Mouse (Mus musculus) CH12F3 (cell line): ENCODE results near the gene Smok2b.
"Not testable (repeated sequence)": the region's sequence is repeated elsewhere in the genome, so short reads cannot be mapped to it uniquely, and the experiment has no call there.

ENCODE experiments used
- in situ Hi-C: fragments of 300-500 bp; cut with MboI; formaldehyde crosslinking; loops from 2 replicates; pipeline ENCODE4 v1.14.3; 2020; ENCODE audit warnings: low sequenced_read_pairs

Gene Smok2b

GRCm38 (mm10) chr17:13229957-13230356 is at the start of gene Smok2b:
TSS of gene Smok2b (plus strand) at chr17:13230257.
- in situ Hi-C loops: not testable (repeated sequence)

DNA sequence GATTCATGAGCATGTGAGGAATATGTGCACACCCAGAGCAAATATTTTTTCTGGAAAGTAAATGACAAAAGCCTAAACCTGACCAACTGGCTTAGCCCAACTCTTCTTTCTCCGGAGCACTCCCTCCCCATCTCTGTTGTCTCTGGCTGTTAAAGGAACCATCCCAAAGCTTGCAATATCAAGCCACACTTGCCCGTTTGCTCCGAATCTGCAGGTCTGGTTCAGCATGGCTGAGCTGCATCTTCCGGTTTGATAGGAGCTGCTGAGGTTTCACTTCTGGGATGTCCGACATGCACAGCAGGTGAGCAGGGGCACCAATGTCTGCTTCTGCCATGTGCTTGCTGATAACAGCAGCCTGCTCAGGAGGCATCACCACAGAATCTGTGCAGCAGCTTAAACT is 49.6 kb upstream of the Smok2b start:
- in situ Hi-C loops: loop anchor here (10.0 kb wide), 1 partner anchor 364 kb away; no protein-coding TSS in a partner anchor

GRCm38 (mm10) chr17:13182712-13183111 is 47.3 kb upstream of the Smok2b start:
- in situ Hi-C loops: loop anchor here (10.0 kb wide), 1 partner anchor 362 kb away; no protein-coding TSS in a partner anchor

GRCm38 (mm10) chr17:13184514-13184913 is 45.5 kb upstream of the Smok2b start:
- in situ Hi-C loops: loop anchor here (10.0 kb wide), 1 partner anchor 360 kb away; no protein-coding TSS in a partner anchor

GRCm38 (mm10) chr17:13186541-13186940 is 43.5 kb upstream of the Smok2b start:
- in situ Hi-C loops: loop anchor here (10.0 kb wide), 1 partner anchor 358 kb away; no protein-coding TSS in a partner anchor

DNA sequence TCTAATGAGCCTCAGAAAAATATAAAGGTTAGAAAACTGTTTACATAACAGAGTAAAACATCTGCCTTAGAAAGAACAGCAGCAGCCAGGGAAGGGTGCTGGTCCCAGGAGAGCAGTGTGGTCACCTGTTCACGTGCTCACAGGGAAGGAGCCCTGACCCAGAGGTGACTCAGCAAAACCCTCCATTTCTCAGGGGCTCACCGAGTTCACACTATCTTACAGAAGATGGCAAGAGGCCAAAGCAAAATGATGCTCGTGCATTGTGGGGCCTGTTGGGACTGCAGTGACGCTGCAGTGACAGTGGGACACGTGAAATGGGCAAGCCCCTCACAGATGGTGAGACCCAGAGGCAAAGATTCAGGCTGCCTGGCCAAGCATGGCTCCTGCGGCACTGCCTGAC is 42.4 kb upstream of the Smok2b start:
- in situ Hi-C loops: loop anchor here (10.0 kb wide), 1 partner anchor 357 kb away; no protein-coding TSS in a partner anchor

- in situ Hi-C loops: loop anchor here (10.0 kb wide), 1 partner anchor 356 kb away; no protein-coding TSS in a partner anchor
These were observed 41.2 kb upstream of the Smok2b start for GRCm38 (mm10) chr17:13188846-13189245.

DNA sequence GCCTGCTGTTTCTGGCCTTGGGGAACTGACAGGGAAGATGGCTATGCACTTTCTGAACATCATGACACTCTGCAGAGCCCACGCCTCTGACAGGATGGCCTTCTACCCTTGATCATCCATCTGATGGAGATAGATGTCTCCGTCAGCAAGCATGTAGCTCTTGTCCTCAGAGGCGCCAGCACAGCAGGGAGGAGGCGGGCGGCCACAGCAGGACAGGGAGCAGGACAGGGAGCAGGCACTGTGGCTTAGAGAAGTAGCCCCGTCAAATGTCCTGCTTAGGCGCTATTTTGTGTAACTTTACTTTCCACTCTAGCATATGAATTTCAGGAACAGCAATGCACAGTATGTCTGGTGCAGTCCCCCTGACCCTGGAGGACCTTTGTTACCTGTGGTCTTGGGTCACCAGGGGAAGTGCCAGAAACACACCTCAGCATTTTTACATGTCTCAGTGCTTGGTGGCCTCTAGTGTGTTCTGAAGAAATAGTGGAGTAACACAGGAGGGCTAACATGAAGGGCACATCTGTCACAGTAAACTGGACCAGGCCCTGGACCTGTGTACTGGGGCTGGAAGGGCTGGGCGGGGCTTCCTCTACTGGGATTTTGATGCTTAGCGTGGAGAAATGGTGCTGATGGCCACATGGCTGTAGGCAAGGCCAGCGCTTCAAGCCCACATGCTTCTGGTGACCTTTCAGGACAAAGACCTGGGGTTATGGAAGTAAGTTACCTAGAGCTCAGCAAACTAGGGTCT is 39.0 kb upstream of the Smok2b start:
- in situ Hi-C loops: not testable (repeated sequence)

DNA sequence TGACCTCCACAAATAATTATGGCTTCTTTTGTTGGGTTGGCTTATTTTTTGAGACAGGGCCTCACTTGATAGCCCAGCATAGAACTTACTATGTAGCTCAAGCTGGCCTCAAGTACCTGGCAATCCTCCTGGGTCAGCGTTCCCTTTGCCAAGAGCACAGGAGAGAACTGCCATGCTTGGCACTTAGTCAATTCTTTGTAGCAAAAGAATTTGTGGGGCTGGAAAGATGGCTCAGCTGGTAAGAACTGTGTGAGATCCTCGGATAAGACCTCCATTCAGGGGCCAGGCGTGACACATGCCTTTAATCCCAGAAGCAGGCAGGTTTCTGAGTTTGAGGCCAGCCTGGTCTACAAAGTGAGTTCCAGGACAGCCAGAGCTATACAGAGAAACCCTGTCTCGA is 33.6 kb upstream of the Smok2b start:
- in situ Hi-C loops: not testable (repeated sequence)

- in situ Hi-C loops: not testable (repeated sequence)
These were observed 31.2 kb upstream of the Smok2b start for GRCm38 (mm10) chr17:13198812-13199211.

DNA sequence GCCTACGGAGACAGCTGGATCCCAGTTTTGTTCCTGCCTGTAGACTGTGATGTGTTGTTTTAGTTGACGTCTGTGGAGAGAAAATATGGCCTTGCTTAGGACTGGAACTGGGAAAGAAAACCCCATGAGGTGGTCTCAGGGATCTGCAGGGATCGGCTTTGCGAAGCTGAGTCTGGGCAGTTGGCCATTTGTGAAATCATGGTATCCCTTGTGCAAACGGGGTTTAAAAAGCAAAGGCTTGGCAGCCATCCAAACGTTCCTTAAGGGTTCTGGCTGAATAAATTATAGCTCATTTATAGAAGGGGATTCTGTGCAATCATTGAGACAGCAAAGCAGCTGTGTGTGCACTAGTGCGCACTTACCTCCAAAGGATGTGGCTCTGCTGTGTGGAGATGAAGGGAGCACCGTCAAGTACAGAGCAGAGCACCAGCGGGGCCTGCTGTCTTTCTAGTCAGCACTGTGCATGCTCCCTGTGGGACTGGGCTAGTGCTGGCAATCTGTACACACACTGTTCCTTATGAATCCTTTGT is 30.1 kb upstream of the Smok2b start:
- in situ Hi-C loops: not testable (repeated sequence)

DNA sequence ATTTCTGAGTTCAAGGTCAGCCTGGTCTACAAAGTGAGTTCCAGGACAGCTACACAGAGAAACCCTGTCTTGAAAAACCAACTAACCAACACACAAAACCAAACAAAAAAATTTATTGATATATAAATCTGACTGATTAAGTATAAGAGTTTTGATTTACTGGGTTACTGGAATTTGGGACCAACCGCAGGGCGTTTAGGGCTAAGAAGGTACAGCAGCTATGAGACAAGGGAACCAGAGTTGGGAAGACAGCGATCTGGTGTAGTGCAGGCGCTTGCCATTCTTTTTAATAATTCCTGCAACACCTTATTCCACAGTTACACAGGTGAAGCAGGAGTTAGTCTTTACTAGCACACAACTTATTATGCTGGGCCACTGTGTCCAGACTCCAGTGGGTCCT is 28.5 kb upstream of the Smok2b start:
- in situ Hi-C loops: not testable (repeated sequence)

DNA sequence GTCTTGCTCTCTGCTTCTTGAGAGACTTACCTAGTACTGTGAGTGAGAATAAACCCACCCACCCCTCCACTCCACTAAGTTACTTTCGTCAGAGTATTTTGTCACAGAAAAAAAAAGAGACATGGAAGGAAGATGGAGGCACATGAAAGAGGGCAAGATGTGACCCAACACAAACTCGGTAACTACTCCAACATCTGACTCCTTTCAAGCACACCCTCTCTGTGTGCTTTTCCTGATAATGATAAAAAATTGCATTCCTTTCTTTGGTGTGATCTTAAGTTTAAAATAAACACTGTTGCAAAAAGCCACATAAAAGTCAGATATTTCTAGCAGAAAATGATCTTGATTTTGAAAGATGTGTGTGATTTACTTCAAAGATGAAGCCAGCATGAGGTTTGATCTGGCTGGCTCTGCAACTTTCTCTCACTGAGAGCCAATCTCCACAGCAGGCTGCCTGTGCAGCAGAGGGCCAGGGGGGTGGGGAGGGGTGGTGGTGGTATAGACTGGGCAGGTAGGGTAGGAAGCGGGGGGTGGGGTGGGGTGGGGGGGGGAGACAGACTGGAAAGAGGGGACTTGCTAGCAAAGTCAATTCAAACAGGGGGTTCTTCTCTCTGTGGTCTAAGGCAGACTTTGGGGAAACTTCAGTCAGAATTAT is 27.5 kb upstream of the Smok2b start:
- in situ Hi-C loops: not testable (repeated sequence)

- in situ Hi-C loops: loop anchor here (5.0 kb wide), 1 partner anchor 307 kb away; no protein-coding TSS in a partner anchor
These were observed 24.8 kb upstream of the Smok2b start for GRCm38 (mm10) chr17:13205247-13205646.

- in situ Hi-C loops: loop anchor here (5.0 kb wide), 1 partner anchor 306 kb away; no protein-coding TSS in a partner anchor
These were observed 23.6 kb upstream of the Smok2b start for GRCm38 (mm10) chr17:13206491-13206890.

- in situ Hi-C loops: loop anchor here (5.0 kb wide), 1 partner anchor 304 kb away; no protein-coding TSS in a partner anchor
These were observed 21.6 kb upstream of the Smok2b start for GRCm38 (mm10) chr17:13208460-13208859.

- in situ Hi-C loops: no loop called here
These were observed 17.8 kb upstream of the Smok2b start for GRCm38 (mm10) chr17:13212136-13212850.

DNA sequence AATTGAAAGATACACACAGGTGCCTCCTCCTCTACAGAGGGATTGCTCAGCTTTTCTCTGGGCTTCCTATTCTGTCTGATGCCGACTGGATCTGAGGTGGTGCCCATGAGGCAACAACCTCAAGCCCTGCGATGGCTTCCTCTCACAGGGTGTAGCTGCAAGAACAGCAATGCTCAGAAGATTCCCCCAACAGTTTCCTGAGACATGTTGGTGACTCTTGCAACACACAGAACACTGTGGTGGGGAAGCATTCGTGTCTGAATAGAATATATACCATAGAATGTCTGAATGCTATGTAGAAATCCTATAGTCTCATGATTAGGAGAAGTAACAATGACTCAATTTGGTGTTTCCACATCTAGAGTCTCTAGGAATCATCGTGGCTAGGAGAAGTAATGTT is 15.9 kb upstream of the Smok2b start:
- in situ Hi-C loops: no loop called here

DNA sequence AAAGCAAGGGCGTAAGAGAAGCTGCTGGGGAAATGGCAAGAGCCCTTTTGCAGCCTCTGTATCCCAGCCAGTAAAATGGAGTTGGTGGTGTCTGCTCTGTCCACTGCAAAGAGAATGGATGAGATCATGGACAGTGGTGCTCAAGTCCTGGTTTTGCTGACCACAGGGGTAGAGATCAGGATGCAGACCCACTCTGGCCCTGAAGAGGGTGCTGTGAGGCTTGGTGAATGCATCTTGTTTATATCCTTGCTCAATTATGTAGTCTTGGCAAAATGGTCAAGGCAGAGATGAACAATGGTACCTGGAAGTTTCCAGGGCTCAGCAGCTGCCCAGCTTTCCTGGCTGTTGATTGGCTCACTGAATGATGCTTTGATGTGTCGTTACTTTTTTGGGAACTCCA is 14.5 kb upstream of the Smok2b start:
- in situ Hi-C loops: no loop called here

GRCm38 (mm10) chr17:13220888-13221287 is 9.2 kb upstream of the Smok2b start, which contains the start of gene Smok2a:
TSS of gene Smok2a (plus strand) at chr17:13221188.
- in situ Hi-C loops: no loop called here

DNA sequence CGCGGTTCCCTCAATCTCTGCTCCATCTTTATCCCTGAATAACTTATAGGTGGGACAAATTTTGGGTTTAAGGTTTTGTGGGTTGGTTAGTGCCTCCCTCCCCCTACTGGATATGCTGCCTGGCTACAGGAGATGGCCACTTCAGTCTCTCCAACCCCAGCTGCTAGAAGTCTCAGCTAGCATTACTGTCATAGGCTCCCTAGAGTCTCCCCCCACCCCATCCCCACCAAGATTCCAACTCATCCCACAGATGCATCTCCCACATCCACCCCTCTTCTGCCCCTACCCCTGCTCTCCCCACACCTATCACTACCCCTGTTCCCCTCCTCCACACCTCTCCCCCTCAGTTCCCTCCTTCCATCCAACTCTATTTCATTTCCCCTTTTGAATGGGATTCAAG is 8.1 kb upstream of the Smok2b start:
- in situ Hi-C loops: not testable (repeated sequence)
